Mouse (Mus musculus) embryonic fibroblast, embryonic 13.5 days (primary cell): ENCODE measurements around the gene Il7r.

Experiments
- CTCF ChIP-seq: IDR thresholded peaks from 2 replicates; pipeline ENCODE4 v1.5.1; 2011; ENCODE audit warnings: mild to moderate bottlenecking, control low read depth, low read length, moderate library complexity, borderline replicate concordance; ENCODE audit not compliant: insufficient read depth
- POLR2A ChIP-seq: IDR thresholded peaks from 2 replicates; pipeline ENCODE4 v1.6.1; 2011; ENCODE audit warnings: low read depth, mild to moderate bottlenecking, control low read depth, low read length, moderate library complexity

DNA sequence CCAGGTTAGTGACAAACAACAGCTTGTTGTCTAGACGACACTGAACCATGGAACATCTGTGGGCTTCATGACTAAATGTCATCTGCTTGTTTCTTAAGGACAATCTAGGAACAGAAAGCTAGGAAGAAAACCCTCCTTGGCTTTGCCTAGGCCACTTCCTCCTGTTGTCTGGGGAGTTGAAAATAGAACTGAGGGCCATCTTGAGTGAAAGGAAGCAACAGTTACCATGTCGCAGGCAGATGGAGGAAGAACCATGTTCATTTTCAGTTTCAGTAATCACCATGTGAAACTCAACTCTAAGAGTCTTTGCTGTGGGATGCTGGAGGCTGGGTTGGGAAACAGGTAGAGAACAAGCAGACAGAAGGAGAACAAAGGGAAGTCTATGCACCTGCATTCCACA is 41.9 kb upstream of the Il7r start:
- TF ChIP-seq CTCF (no peak), POLR2A (no peak)
